Mouse (Mus musculus) heart, adult 18-20 months (tissue): Measurements from ENCODE around the gene Exoc6b. TPM values are rescaled to one million over a fixed set of nuclear protein-coding genes. Genes with fewer than 3 reads are reported as not detected.
"Not testable (repeated sequence)": the region's sequence is repeated elsewhere in the genome, so short reads cannot be mapped to it uniquely, and the experiment has no call there.

ENCODE experiments used
- DNase-seq, 2 experiments: peaks; one replicate each; pipeline ENCODE4 v3.0.0; 2021 to 2022; ENCODE audit warnings: mixed read lengths in 1 of 2
- total RNA-seq, 2 experiments: library from RNA; stranded (reverse); gene quantifications; 2 replicates each; pipeline ENCODE4 v1.2.3; 2021

Exoc6b gene
- total RNA-seq, 2 experiments from 2014 or later, result 18.9 to 20.2 TPM

GRCm38 (mm10) chr6:84631588-84631987 is 437.7 kb downstream of the Exoc6b start:
- DNase-seq, result peak; percentile 29 to 52

DNA sequence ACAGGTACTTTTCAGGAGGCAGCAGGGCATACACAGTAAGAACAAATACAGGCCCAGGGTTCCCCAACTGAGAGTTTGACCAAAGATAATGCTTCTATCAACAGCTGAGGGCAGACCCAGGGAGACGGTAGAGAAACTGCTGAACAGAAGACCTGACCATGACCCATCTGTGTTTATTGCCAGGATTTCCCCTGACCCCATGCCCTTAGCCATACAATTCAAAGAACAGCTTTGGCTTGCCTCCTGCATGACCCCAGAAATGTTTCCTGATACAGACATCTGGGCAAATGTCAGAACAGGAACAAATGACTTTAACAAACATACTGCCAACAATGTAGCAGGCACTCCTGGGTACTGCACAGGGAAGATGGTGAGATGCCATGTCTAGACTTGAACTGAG is 439.0 kb downstream of the Exoc6b start:
- peak in 1 of 2 experiments; percentile 51 for DNase-seq

DNA sequence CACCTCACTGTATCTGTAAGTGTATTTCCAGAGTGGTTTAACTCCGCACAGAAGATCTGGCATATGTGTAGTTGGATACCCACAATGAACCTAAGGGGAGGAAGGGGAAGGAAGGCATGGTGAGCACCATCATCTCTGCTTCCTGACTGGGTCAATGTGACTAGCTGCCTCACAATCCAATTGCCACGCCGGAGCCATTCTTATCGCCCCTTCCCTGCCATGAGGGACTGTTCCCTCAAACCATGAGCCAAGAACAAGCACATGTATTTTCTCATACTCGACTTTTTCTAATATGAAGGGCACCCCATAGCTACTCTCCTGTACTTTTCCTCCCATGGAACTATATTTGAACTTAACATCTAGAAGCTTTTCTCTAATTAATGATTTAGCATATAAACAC is 440.5 kb downstream of the Exoc6b start:
- DNase-seq, result no peak

DNA sequence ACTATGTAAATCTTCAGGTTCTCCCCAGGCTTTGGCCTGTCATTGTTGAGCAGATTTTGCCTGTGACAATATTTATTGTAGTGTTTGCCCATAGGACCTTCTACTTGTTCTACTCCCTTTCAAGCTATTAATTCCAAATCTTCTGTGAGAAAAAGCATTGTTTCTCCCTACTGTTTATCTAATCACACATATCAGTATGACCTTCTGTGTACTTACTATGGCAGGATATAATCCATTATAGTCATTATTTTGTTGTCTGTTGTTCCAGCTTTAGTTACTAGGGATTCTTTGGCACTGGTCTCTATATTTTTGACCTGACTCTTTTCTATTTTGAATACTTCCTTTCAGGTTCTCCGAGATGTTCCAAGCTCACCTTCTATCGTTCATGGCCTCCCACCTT is 442.9 kb downstream of the Exoc6b start:
- no peak for DNase-seq

DNA sequence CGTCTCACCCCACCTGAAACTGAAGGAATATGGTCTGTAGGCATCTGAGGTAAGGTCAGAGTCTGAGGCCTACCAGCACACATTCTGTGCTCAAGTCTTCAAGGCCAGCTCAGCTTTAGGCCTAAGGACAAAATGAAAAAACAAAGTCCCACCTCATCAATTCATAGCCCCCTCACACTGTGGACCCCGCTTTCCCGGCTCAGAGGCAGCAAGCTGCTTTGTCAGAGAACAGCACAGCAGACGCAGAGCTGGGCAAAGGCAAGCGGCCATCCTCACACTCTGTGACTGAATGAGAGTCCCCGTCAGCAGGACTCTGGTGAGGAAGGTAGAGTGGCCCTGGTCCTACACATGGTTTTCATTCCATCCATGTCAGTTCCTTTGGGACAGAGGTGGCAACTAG is 450.1 kb downstream of the Exoc6b start:
- DNase-seq, result no peak

DNA sequence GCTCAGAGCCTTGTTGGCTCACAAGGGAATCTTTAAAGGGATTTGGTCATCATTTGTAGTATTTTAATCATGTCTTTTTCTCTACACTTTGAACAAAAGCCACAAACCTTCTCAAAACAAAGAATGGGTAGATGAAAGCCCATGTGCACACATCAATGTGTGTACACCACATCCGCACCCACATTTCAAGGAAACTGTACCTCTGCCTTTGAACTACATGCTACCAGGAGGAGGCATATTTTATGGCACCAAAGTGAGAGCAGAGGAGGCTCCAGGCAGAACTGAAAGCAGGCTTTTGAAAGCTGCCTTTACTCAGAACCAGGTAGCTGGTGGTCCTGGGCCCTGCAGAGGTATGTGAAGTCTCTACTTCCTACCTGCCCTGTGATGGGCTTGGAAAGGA is 452.3 kb downstream of the Exoc6b start:
- no peak for DNase-seq

DNA sequence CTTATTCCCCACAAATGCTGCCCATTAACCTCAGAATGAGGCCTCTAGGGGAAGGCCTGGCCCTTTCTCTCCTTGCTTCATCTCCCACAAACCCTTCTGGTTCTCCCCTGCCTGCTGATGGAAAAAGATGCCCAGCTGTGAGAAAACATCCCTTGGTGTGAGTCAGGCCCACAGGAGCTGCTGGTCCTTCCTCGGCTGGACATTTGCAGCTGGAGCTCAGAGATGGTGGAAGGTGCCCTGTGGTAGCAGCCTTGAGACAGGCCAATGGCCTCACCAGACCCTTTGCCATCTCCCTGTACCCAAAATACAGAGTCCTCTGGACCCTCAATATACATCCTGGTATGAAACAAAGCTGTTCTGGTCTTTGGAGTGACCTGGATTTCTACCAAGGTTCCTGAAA is 452.7 kb downstream of the Exoc6b start:
- DNase-seq, result no peak

DNA sequence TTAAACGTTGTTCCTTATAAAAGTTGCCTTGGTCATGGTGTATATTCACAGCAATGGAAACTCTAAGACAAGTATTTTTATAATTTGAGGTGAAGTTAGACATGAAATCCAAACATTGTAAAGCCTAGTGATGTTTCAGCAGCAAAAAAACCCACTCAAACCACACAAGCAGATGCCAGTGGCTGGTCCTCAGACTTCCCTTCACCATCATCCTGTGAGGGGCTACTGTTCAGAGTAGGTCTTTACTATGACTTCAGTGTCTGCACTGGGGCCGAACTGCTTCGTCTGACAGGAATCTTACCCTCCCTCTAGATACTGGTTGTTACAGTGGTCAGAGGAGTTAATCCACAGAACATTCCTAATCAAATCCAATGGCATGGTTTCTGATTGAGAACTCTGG is 455.8 kb downstream of the Exoc6b start:
- no peak for DNase-seq

GRCm38 (mm10) chr6:84601136-84601889 is 468.0 kb downstream of the Exoc6b start:
- no peak for DNase-seq

- not testable (repeated sequence) for DNase-seq
Measured at GRCm38 (mm10) chr6:84599296-84599695, 470.0 kb downstream of the Exoc6b start.

DNA sequence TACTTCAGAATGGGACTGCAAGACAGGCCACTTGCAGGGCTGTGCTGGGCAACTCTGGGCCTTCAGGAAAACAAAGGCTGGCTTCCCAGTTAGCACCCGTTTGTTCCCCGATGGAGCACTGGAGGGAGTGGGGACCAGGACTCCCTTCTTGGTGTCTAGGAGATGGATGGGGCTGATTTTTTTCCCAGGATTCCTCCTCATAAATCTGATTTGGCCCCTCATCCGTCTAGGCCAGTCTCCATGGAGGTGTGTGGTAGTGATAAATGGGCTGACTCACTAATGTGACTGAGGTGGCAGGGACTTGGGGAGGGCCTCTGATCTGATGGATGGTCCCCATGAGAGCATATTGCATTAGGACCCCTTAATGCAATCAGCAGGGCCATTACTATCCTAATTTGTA is 470.6 kb downstream of the Exoc6b start:
- DNase-seq, result no peak

DNA sequence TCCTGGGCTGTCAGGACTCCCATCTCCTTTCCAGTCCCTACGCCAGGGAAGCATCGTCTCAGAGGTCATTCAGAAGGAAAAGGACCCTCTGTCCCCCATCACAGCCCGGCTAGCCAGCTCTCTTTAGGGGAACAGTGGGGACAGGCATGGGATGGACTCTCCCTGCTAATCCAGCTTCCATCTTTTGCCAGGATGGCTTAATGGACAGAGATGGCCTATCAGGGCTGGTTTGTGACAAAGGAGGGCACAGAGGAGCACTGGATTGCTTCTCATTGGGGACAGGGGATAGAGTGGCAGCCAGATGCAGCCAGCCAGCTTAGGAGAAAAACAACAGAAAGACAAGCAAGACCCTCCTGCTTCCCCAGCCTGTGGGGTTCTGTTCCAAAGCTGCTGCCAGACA is 474.7 kb downstream of the Exoc6b start:
- DNase-seq, result no peak

GRCm38 (mm10) chr6:84593693-84594092 is 475.6 kb downstream of the Exoc6b start, which contains the start of gene Cyp26b1:
Gene Cyp26b1 (minus strand): TSS chr6:84593908.
- DNase-seq, result no peak

DNA sequence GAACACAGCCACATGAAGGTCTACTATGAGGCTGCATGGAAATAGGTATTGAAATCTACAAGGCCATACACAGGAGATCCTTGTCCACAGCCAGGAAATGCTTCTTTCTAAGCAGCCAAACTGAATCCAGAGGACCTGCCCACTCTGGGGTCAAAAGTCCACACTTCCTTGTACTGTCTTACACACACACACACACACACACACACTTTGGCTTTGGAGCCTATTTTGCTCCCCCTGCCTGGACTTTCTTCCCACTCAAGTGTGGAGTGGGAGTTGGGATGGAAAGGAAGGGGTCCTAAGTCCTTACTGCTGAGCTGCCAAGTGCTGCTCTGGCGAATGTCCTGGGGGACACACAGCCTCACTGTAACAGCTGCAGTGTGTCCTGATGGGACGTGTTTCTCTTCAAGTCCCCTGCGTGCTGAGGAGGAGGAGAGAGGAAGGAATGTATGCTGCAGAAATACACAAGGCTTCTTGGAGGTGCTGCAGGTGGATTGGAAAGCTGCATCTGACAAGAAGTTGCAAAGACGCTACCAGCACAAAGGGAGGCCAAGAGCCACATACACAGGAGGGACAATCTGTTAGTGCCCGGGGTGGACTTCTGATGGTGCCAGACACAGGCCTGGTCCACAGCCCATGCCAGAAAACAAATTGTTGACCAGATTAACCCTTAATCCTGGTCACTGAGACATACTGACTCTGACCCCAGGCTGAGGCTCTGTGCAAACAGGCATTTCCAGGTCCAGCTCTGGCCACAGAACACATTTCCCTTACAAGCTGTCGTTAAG is 478.2 kb downstream of the Exoc6b start:
- DNase-seq, result peak in 1 of 2 experiments; percentile 41

DNA sequence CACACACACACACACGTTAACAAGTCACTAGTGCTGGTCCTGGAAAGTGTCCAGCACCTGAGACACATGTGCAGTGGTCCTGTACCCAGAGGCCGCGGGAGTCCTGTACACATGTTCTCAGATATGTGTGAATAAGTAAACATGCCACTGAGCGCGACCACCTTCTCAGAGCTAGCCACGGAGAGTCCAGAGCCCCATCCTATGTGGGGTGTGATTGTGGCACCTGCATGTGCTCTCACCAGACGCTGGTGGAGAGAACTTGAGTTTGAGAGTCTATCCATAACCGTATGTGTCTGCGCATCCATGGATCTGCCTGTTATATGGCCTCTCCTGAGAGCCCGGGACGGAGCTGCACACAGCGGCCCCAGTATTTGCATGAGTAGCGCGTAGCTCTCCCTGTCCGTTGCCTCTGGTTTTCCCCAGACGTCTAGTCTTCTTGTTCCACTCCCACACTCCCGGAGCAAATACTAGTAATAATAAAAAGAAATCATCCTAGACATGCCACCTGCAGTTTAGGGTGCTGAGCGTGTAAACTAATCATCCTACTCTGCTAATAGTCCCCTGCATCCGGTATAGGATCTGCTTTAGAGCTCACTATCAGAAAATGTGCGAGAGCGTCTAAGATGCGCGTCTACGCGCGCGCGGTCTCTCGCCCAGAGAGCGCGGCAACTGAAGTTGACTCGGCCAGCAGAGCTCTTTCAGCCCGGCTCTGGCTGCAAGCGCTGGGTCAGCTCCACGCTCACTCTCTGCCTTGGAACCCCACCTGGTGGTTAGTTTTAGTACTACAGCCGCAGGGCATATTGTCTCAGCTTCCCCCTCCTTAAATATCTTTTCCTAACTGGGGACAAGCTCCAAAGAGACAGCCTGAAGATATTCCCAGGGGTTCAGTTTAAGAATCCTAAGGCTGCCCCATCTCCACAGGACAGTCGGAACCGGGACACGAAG is 479.3 kb downstream of the Exoc6b start:
- peak; percentile 89 to 96 for DNase-seq

DNA sequence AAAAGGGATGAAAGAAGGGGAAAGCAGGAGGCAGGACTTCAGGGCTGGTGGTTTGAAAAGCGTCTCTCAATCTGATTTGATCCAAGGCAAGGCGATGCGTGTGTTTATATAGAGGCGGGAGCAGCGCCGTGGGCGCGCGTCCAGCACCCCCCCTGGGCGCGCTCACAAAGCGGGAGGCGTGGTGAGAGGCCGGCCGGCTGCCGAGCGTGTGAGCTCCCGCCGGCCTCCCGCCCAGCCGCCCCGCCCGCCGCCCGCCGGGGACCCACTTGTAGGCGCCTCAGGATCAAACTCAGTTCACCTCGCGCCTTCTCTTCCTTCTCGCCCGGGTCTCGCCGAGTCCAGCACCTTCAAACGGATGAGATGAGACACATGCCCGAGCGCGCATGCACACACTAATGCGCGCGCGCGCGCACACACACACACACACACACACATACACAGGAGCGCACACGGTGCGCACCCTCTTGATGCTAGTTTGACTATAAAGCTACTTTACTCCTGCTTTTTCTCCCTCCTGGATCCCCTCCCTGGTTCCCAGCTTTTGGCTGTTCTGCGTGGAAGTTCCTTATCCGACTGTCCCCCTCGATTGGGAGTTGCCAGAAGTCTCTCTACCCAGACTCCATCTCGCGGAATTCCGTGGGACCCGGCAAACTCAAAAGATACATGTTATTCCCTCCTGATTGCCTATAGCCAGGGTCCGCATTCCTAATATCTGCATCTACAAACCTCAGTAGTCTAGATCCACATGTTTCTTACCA is 480.2 kb downstream of the Exoc6b start:
- DNase-seq, result peak; percentile 61 to 69

GRCm38 (mm10) chr6:84588221-84588894 is 481.0 kb downstream of the Exoc6b start:
- DNase-seq, result peak; percentile 23 to 49

GRCm38 (mm10) chr6:84587471-84588101 is 481.7 kb downstream of the Exoc6b start:
- peak; percentile 72 to 80 for DNase-seq

DNA sequence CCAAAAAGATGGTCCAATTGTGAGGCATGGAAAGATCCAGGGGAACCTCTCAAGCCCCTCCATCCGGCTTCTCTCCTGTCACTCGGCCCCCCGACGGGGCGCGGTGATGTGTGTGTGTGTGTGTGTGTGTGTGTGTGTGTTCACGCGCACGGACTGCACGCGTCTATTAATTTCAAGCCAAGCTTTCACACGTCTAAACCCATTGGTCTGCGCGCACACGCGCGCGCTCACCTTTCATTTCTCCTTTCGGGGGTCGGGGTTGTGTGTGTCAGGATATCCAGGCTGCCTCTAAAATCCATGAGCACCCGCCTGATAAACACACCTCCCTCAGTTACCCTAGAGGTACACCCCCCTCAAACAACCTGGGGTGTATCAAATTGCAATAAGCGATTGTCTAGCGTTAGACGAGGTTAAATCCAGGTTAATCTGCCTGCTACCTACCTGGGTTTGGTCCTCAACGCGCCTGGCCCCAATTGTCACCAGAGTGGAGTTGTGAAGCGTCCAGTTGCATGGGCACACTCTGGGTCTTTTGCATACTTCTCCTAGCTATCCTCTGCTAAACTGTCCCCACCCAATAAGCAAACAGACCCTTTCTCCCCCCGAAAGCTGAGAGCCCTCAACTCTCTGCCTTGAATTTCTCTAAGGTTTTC is 482.6 kb downstream of the Exoc6b start:
- DNase-seq, result no peak
